Mouse (Mus musculus) thymus, adult 2 months (tissue): ENCODE data around the gene Tmem132c.

Experiments used
- CTCF ChIP-seq: fragments of 200-500 bp; IDR thresholded peaks from 2 replicates; pipeline ENCODE4 v1.5.1; 2012; ENCODE audit warnings: mild to moderate bottlenecking, control low read depth, low read length, moderate library complexity, borderline replicate concordance; ENCODE audit not compliant: control insufficient read depth, poor library complexity, insufficient read depth; ENCODE audit errors: extremely low read depth
- POLR2A ChIP-seq: fragments of 200-500 bp; IDR thresholded peaks from 2 replicates; pipeline ENCODE4 v1.6.1; 2012; ENCODE audit warnings: mild to moderate bottlenecking, low read length, control low read depth, moderate library complexity; ENCODE audit not compliant: control insufficient read depth, poor library complexity, insufficient read depth; ENCODE audit errors: extremely low read depth

DNA sequence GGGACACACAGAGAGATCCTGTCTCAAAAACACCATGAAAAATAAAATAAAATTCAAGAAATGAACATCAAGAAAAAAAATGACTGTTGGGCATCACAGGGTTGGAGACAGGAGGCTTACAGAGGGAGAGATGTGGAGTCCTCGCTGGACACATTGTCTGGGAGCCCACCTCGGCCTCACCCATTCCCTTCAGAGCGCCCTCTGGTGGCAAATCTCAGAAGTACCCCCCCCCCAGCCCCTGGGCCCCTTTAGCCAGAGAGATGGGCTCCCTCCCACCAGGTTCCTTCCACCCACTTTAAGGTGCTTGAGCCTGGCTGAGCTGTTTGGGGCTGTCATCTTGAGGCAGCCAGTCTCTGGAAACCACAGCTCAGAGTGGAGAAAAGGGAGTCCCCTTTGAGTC is 99.5 kb downstream of the Tmem132c start:
- no peak for TF ChIP-seq CTCF
- TF ChIP-seq POLR2A: no peak
